Mouse (Mus musculus): Measurements from ENCODE around the gene Prss27.
"Not testable (repeated sequence)": the region's sequence is repeated elsewhere in the genome, so short reads cannot be mapped to it uniquely, and the experiment has no call there.

Prss27 gene

GRCm38 (mm10) chr17:24035087-24035486, 2.9 kb upstream of the Prss27 start:
- DNase-seq = no peak

GRCm38 (mm10) chr17:24036954-24037353, 990 bp upstream of the Prss27 start:
- no peak for DNase-seq

DNA sequence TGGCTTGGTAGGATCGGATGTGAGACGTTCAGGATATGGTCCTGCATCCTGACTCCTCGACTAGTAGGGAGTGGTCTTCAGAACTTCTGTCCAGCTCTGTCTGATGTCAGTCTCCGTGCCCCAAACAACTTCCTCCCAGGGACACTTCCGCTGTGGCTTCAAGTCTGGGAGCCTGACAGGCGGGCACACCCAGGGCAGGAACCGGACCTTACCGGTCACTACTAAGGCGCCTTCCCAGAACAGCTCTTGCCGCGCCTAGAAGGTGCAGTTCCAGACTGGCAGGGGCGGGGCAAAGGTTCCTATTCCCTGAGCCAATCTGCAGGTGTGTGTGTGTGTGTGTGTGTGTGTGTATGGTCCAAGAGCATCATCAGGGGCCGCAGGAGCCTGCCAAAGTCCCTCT, 584 bp upstream of the Prss27 start:
- peak in 1 of 2 experiments; percentile 18 for DNase-seq

DNA sequence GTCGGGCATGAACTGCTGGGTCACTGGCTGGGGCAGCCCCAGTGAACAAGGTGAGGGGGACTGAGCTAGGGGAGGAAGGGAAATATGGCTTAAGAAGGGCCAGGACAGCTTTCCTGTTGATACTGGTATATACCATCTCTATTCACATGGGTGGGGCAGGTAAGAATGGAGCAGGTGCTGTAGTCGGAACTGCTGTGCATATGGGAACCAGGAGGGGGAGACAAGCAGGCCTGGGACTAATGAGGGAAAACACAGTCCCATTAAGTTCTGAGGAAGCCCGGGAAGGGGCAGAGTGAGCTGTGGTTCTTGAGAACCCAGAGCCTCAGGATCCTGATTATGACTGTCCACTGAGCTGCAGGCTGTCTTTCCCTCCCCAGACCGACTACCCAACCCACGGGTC, 6.5 kb downstream of the Prss27 start:
- DNase-seq = no peak

GRCm38 (mm10) chr17:24045608-24046007, 7.7 kb downstream of the Prss27 start:
- no peak for DNase-seq

- no peak for DNase-seq
Measured at GRCm38 (mm10) chr17:24046026-24046425, 8.1 kb downstream of the Prss27 start.

DNA sequence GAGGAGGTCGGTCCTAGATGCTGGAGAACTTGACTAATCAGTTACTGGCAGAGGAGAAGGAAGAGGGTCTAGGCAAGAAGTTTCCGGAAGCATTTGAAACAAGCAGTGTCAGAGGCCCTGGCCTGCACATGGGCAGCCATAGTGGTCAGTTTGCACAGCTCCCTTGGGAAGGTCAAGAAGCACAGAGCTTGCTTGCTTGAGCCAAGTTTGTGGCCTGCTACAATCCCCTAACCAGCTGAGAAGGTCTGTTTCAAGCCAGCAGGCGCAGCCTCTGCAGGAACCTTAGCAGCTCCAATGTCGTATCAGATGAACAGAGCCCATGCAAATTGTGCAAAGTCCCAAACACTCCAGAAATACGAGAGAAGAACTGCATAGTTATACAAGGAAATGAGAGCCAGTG, 10.1 kb downstream of the Prss27 start:
- peak; percentile 10 to 20 for DNase-seq

- no peak for DNase-seq
Measured at GRCm38 (mm10) chr17:24049008-24049407, 11.1 kb downstream of the Prss27 start.

- no peak for DNase-seq
Measured at GRCm38 (mm10) chr17:24056636-24057625, 19.0 kb downstream of the Prss27 start.

- DNase-seq = no peak
Measured at GRCm38 (mm10) chr17:24057730-24058245, 19.8 kb downstream of the Prss27 start.

GRCm38 (mm10) chr17:24062459-24063155, 24.7 kb downstream of the Prss27 start:
- DNase-seq = no peak

- peak; percentile 12 to 21 for DNase-seq
Measured at GRCm38 (mm10) chr17:24068271-24068670, 30.3 kb downstream of the Prss27 start.

GRCm38 (mm10) chr17:24069531-24069930, 31.6 kb downstream of the Prss27 start:
- DNase-seq = no peak

- peak; percentile 94 to 95 for DNase-seq
Measured at GRCm38 (mm10) chr17:24072919-24073696, 35.2 kb downstream of the Prss27 start, which contains the start of gene Kctd5. Gene Kctd5 (minus strand): TSS chr17:24073485.

- peak; percentile 54 to 70 for DNase-seq
Measured at GRCm38 (mm10) chr17:24077101-24077500, 39.2 kb downstream of the Prss27 start.

DNA sequence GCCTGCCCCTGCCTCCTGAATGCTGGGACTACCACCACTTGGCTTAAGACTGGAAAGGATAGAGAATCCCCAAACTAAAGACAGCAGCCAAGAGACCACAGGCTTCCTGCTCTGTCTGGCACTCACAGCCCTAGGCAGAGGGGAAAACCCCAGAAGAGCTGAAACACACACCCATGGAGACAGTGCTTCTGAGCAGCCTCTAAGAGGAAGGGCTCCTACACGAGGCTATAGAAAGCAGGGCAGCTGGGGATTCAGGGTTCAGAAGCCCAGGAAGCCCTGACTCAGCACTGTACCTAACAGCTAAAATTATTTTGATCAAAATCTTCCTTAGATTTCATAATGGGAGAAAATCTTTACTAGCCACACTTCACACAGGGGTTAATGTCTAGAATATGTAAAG, 46.6 kb downstream of the Prss27 start:
- no peak for DNase-seq

GRCm38 (mm10) chr17:24086399-24086798, 48.5 kb downstream of the Prss27 start:
- DNase-seq = not testable (repeated sequence)

- no peak for DNase-seq
Measured at GRCm38 (mm10) chr17:24090575-24090974, 52.6 kb downstream of the Prss27 start.

Measured in lung, adult 18-20 months (tissue).